Mouse (Mus musculus): Measurements from ENCODE around the gene Ubap2l. TPM values are rescaled to one million over a fixed set of nuclear protein-coding genes. Genes with fewer than 3 reads are reported as not detected.

The Ubap2l gene
- polyA plus RNA-seq, 1 experiment from 2014 or later, result 232 TPM

DNA sequence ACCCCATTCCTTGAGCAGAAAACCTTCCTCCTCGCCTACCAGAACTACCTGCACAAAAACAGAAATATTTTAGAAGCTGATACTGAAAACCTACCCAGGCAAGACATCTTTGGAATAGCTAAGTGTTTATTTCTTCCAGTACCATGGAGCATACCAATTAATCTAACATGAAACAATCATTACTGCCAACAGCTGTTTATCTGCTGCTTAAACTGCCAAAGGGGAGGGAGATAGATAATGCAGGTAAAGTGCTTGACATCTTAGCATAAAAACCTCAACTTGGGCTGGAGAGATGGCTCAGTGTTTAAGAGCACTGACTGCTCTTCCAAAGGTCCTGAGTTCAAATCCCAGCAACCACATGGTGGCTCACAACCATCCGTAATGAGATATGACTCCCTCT is 17.8 kb downstream of the Ubap2l start:
- POLR2A ChIA-PET, result interaction anchor here (0.9 to 1.2 kb wide), 4 partner anchors 9 to 19 kb away, joined by 3 to 6 read pairs (median 3); no protein-coding TSS in a partner anchor
- ATAC-seq, result no peak

GRCm38 (mm10) chr3:90016626-90017025 is 35.8 kb downstream of the Ubap2l start:
- H3K27me3 ChIP-seq, result no peaks in the 10 kb centered on the region
- in situ Hi-C loops (cut with MboI; ENCODE audit: low pct_unique_long_range_greater_than_20kb), result loop anchor here (25.0 kb wide), 1 partner anchor 1704 kb away; no protein-coding TSS in a partner anchor
- ATAC-seq (no peak), DNase-seq (ENCODE audit: low read depth, low spot score) (no peak)
- ChIA-PET POLR2A (no interaction called here), CTCF (interaction anchor here (1.0 to 2.2 kb wide), 4 partner anchors 16 to 63 kb away, joined by 3 to 9 read pairs (median 4); no protein-coding TSS in a partner anchor)
- TF ChIP-seq CTCF (IDR thresholded peaks at IDR 0.05), result no peak

More for the DNA sequence above, 17.8 kb downstream of the Ubap2l start:
- no peaks in the 10 kb centered on the region for H3K27me3 ChIP-seq
- no peak for DNase-seq (ENCODE audit: low read depth, low spot score)
- in situ Hi-C loops (cut with MboI; ENCODE audit: low pct_unique_long_range_greater_than_20kb), result loop anchor here (25.0 kb wide), 1 partner anchor 997 kb away; no protein-coding TSS in a partner anchor
- TF ChIP-seq CTCF (IDR thresholded peaks at IDR 0.05), result no peak
- CTCF ChIA-PET, result interaction anchor here (0.9 to 2.7 kb wide), 8 partner anchors 9 to 81 kb away, joined by 3 to 13 read pairs (median 10); no protein-coding TSS in a partner anchor

GRCm38 (mm10) chr3:90010291-90010690 is 42.1 kb downstream of the Ubap2l start:
- no peak for TF ChIP-seq CTCF (IDR thresholded peaks at IDR 0.05)
- in situ Hi-C loops (cut with MboI; ENCODE audit: low pct_unique_long_range_greater_than_20kb), result loop anchor here (25.0 kb wide), 1 partner anchor 1698 kb away; no protein-coding TSS in a partner anchor
- CTCF ChIA-PET, result interaction anchor here (1.1 to 2.5 kb wide), 5 partner anchors 10 to 35 kb away, joined by 3 to 13 read pairs (median 5); no protein-coding TSS in a partner anchor
- POLR2A ChIA-PET, result interaction anchor here (0.8 to 1.3 kb wide), 2 partner anchors 12 to 45 kb away, joined by 3 to 5 read pairs; partner anchors contain the start of gene Hax1
- DNase-seq (ENCODE audit: low read depth, low spot score), result no peak
- ATAC-seq, result peak; percentile 74
- no peaks in the 10 kb centered on the region for H3K27me3 ChIP-seq

- no peak for DNase-seq (ENCODE audit: low read depth, low spot score)
- in situ Hi-C loops (cut with MboI; ENCODE audit: low pct_unique_long_range_greater_than_20kb), result loop anchor here (25.0 kb wide), 1 partner anchor 1692 kb away; no protein-coding TSS in a partner anchor
- CTCF ChIA-PET, result interaction anchor here (1.2 to 1.9 kb wide), 4 partner anchors 9 to 61 kb away, joined by 5 to 8 read pairs (median 6); partner anchors contain the start of gene Atp8b2
Observed at GRCm38 (mm10) chr3:90004091-90004796, 48.2 kb downstream of the Ubap2l start.

GRCm38 (mm10) chr3:89999830-90000229 is 52.6 kb downstream of the Ubap2l start:
- DNase-seq (ENCODE audit: low read depth, low spot score) (no peak), ATAC-seq (no peak)
- CTCF ChIA-PET, result interaction anchor here (0.8 to 1.9 kb wide), 7 partner anchors 16 to 227 kb away, joined by 3 to 11 read pairs (median 4); no protein-coding TSS in a partner anchor
- TF ChIP-seq CTCF (IDR thresholded peaks at IDR 0.05), result no peak
- no peaks in the 10 kb centered on the region for H3K27me3 ChIP-seq
- in situ Hi-C loops (cut with MboI; ENCODE audit: low pct_unique_long_range_greater_than_20kb), result loop anchor here (25.0 kb wide), 1 partner anchor 1688 kb away; no protein-coding TSS in a partner anchor
- POLR2A ChIA-PET, result interaction anchor here (1.2 kb wide), 1 partner anchor 9 kb away, joined by 4 read pairs; no protein-coding TSS in a partner anchor

More at GRCm38 (mm10) chr3:90004091-90004796, 48.2 kb downstream of the Ubap2l start:
- no peaks in the 10 kb centered on the region for H3K27me3 ChIP-seq
- POLR2A ChIA-PET, result no interaction called here
- no peak for TF ChIP-seq CTCF (IDR thresholded peaks at IDR 0.05)
- ATAC-seq, result no peak

GRCm38 (mm10) chr3:89999090-89999489 is 53.3 kb downstream of the Ubap2l start:
- ChIA-PET POLR2A (interaction anchor here (0.6 to 1.9 kb wide), 10 partner anchors 10 to 81 kb away, joined by 3 to 13 read pairs (median 4); partner anchors contain the start of genes 4933434E20Rik and Atp8b2), CTCF (interaction anchor here (1.0 to 1.8 kb wide), 7 partner anchors 10 to 227 kb away, joined by 3 to 11 read pairs (median 4); no protein-coding TSS in a partner anchor)
- ATAC-seq, result peak; percentile 28
- peak; percentile 20 for DNase-seq (ENCODE audit: low read depth, low spot score)
- in situ Hi-C loops (cut with MboI; ENCODE audit: low pct_unique_long_range_greater_than_20kb), result no loop called here
- no peak for TF ChIP-seq CTCF (IDR thresholded peaks at IDR 0.05)
- H3K27me3 ChIP-seq, result no peaks in the 10 kb centered on the region

- in situ Hi-C loops (cut with MboI; ENCODE audit: low pct_unique_long_range_greater_than_20kb), result no loop called here
- TF ChIP-seq CTCF (IDR thresholded peaks at IDR 0.05), result no peak
- DNase-seq (ENCODE audit: low read depth, low spot score) (peak; percentile 93), ATAC-seq (peak; percentile 81)
- POLR2A ChIA-PET, result interaction anchor here (1.1 to 1.9 kb wide), 10 partner anchors 8 to 81 kb away, joined by 3 to 13 read pairs (median 4); partner anchors contain the start of genes 4933434E20Rik and Atp8b2
- H3K27me3 ChIP-seq, result no peaks in the 10 kb centered on the region
- CTCF ChIA-PET, result interaction anchor here (0.8 to 1.8 kb wide), 8 partner anchors 11 to 226 kb away, joined by 3 to 11 read pairs (median 4); no protein-coding TSS in a partner anchor
Observed at GRCm38 (mm10) chr3:89998612-89999054, 53.8 kb downstream of the Ubap2l start, which contains the start of gene Hax1. Hax1 (minus strand) TSS chr3:89998780.

GRCm38 (mm10) chr3:89997791-89998495 is 54.5 kb downstream of the Ubap2l start:
- no peak for TF ChIP-seq CTCF (IDR thresholded peaks at IDR 0.05)
- peak; percentile 25 for DNase-seq (ENCODE audit: low read depth, low spot score)
- in situ Hi-C loops (cut with MboI; ENCODE audit: low pct_unique_long_range_greater_than_20kb), result no loop called here
- ATAC-seq, result peak; percentile 21
- POLR2A ChIA-PET, result interaction anchor here (0.8 to 1.9 kb wide), 9 partner anchors 9 to 82 kb away, joined by 3 to 13 read pairs (median 4); partner anchors contain the start of genes 4933434E20Rik and Atp8b2
- CTCF ChIA-PET, result interaction anchor here (0.8 to 1.8 kb wide), 5 partner anchors 14 to 226 kb away, joined by 3 to 11 read pairs (median 4); no protein-coding TSS in a partner anchor
- no peaks in the 10 kb centered on the region for H3K27me3 ChIP-seq

GRCm38 (mm10) chr3:89994807-89995515 is 57.5 kb downstream of the Ubap2l start:
- in situ Hi-C loops (cut with MboI; ENCODE audit: low pct_unique_long_range_greater_than_20kb), result no loop called here
- peak; percentile 55 for TF ChIP-seq CTCF (IDR thresholded peaks at IDR 0.05)
- ChIA-PET CTCF (interaction anchor here (1.4 to 2.0 kb wide), 2 partner anchors 10 to 41 kb away, joined by 5 read pairs; no protein-coding TSS in a partner anchor), POLR2A (interaction anchor here (0.6 kb wide), 1 partner anchor 30 kb away, joined by 3 read pairs; no protein-coding TSS in a partner anchor)
- ATAC-seq (no peak), DNase-seq (ENCODE audit: low read depth, low spot score) (no peak)
- no peaks in the 10 kb centered on the region for H3K27me3 ChIP-seq
